Mouse (Mus musculus) kidney, adult 8-10 months (tissue): Measurements from ENCODE around the gene Trim43b.
A peak's percentile ranks its signal among the peaks of the same experiment; 100 is the strongest.
"Not testable (repeated sequence)": the region's sequence is repeated elsewhere in the genome, so short reads cannot be mapped to it uniquely, and the experiment has no call there.

Experiments used
- DNase-seq, 2 experiments: peaks; one replicate each; pipeline ENCODE4 v3.0.0; 2022

Trim43b gene

DNA sequence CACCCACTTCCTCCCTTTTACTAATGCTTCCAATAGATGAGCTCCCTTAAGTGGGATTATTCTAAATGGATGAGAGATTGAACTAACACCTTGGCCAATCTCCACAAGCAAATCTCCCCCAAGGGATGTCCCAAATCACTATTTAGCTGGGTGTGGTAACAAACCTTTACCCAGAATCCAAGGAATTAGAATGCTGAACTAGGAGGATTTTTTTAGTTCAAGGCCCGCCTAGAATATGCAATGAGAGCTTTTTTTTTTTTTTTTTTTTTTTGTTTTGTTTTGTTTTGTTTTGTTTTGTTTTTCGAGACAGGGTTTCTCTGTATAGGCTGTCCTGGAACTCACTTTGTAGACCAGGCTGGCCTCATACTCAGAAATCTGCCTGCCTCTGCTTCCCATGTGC lies at the start of gene Trim43b:
Gene Trim43b (minus strand): TSS at position 101 of the 400 bp plus-strand sequence.
- not testable (repeated sequence) for DNase-seq

DNA sequence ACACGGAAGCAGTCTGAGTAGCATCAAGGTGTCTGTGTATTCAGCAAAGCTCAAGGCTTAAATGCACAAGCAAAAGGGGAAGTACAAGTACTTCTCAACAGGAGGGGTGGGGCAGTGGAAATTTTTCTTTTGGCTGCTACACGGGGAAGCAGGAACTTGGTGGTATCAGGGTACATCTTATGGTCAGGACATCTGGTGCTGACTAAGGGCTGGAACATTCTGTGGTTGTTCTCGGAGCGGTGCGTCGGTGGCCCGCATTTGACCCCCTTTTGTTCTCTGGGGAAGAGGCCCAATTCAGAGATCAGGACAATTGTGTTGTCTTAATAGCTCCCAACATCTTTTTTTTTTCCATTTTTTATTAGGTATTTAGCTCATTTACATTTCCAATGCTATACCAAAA lies 11.9 kb upstream of the Trim43b start:
- not testable (repeated sequence) for DNase-seq

DNA sequence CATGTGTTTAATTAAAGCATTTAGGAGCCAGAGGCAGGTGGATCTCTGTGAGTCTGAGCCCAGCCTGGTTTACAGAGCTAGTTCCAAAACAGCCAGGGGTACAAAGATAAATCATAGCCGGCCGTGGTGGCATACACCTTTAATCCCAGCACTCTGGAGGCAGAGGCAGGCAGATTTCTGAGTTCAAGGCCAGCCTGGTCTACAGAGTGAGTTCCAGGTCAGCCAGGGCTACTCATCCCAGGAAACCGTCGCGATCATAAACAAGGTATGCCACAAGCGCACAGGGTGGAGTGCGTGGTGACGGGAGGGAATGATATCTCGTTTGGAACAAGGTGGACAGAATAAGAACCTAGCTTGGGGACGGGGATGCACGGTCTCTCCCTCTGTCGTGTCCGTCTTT lies 5.9 kb downstream of the Trim43b start:
- not testable (repeated sequence) for DNase-seq

DNA sequence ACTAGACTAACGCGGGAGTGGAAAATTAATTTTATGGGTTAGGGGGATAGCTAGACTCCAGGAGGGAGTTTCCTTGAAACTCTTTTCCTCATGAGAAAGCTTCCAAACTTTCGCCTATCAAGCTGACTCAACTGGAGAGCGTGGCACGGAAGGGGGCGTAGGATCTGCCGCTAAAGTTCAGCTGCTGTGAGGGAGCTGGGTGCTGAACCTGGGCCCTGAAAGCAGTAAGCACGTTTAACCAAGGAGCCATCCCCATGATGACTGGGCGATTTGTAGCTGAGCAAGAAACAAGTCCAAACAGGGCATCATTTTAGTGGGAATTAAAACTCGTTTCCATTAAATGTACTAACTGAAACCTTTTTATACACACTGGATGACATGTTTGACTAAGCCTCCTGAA lies 13.0 kb downstream of the Trim43b start:
- not testable (repeated sequence) for DNase-seq

DNA sequence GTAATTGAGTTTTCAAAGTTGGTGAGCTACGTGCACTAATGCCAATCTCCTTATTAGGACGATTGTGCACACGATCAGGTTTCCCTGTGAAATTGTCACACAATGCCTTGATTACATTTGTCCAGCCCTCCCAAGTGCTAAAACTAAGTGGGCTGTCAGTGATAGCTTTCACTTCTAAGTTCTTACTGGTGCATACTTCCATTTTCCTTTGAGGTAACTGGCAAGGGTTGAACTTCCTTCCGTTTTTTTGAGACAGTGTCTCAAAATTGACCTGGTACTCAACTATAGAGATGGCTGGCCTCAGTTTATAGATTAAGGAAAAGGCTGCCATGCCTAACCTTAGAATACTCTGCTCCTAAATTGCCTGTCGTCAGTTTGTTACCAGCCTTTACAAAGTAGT lies 16.1 kb downstream of the Trim43b start:
- not testable (repeated sequence) for DNase-seq

DNA sequence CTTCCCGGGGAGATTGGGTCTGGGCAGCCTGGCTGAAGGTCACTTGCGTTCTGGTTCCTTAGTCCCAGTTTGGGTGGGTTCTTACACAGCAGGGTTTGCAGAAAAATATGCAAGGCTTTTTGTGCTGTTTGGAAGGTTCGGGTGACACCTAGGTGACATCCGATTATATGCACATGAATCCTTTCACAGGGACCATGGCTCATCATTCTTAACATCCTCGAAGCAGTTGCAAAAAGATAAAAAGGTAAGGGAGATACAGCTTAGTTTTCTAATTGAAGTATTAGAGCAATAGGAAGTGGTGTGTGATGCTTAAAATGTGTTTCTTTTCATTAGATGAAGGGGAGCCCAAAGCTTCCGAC lies 25.5 kb downstream of the Trim43b start:
- not testable (repeated sequence) for DNase-seq

DNA sequence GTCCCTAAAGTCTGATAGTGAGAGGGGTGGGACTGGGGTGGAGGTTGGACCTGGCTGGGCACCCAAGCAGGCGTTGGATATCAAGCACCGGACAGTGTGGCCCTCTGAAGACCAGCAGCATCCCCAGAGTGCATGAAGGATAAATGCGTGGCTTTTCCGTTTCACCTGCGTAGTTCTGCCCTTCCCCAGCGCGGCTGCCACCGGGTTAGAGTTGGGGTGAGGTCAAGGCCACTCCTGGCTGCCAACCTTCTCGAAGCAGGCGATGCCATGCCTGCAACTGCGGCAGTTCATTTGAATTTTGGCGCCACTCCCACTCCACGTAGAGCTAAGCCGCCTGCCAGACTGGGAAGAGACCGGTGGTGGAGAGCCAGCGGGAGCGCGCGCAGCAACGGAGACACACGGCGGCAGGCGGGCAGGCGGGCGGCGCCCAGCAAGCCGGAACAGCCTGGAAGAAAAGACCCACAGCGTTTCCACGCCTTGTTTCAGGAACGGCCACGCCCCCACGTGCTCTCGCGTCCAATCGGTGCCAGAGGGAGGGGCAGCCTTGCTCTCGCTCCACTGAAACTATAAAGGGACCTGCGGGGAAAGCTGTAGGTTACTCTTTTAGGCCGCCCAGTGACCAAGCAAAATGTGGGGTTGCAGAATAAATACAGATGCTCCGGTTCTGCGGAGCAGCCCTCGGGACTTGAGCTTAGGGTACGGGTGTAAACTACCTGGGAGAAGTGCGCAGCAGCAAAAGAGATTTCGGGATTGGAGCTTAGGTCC lies 26.1 kb downstream of the Trim43b start:
- DNase-seq = peak; percentile 74 to 80
